In the genomic region with DNA sequence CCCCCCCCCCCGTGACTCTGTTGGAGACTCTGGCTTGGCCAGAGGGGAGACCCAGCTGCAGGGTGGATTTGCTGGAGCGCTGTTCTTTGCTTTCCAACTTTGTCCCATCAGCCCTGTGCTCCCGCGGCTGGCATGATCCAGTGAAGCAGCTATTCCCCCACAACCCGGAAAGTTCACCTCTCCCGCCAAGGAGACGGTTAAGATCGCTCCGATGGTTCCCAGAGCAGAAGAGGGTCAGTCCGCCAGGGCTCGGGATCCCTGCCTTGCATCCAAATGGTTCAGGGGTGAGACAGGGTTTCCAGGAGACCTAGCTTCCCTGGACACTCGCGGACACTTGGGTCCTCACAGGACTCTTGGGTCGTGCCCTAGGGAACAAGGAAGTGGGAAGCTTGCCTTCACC, we compare ENCODE assay signal across 12 mouse cellular contexts.
A peak's percentile ranks its signal among the peaks of the same experiment; 100 is the strongest.
DNase-seq lines count a peak whose midpoint lies in the region; ATAC-seq and TF ChIP-seq lines count a peak whose summit lies in the region.
"Had no signal": no experiment of that assay in that cellular context is flagged by ENCODE, and none has a peak within 500 bp of the region (broad histone marks: within the 10 kb centered on the region; RNA-seq: fewer than 3 reads in every experiment).

No protein-coding gene starts in this region.

- WGBS in embryonic facial prominence, embryonic 12.5 days: 4% methylated on average over 14 of the region's 14 CpGs
- 2% methylated on average over 14 of the region's 14 CpGs for WGBS in embryonic facial prominence, embryonic 10.5 days
- WGBS in forebrain, postnatal 0 days: 5% methylated on average over 14 of the region's 14 CpGs
- WGBS in midbrain, embryonic 14.5 days: 2% methylated on average over 14 of the region's 14 CpGs
- WGBS in intestine, postnatal 0 days: 6% methylated on average over 14 of the region's 14 CpGs

- ATAC-seq in embryonic facial prominence, embryonic 12.5 days (ENCODE audit: insufficient number of reproducible peaks, insufficient read depth, low FRiP score, low TSS enrichment): no peak
- no peak for ATAC-seq in forebrain, postnatal 0 days
- no peak for ATAC-seq in midbrain, embryonic 14.5 days (ENCODE audit: low FRiP score, low TSS enrichment)
- ATAC-seq in intestine, postnatal 0 days: no peak

- no peak for DNase-seq in embryonic facial prominence, embryonic 10.5 days (ENCODE audit: low spot score)
- peak; percentile 50 to 53 for DNase-seq in cerebellum, postnatal 14 days
- DNase-seq in forebrain, postnatal 0 days: no peak
- peak; percentile 23 for DNase-seq in midbrain, embryonic 14.5 days
- no peak for DNase-seq in gastrocnemius, adult 2 months
- no peak for DNase-seq in lung, postnatal 36 days
- DNase-seq: embryo, embryonic 11 days; liver had no signal

- no peak for TF ChIP-seq CTCF in forebrain, postnatal 0 days (IDR thresholded peaks at IDR 0.05; ENCODE audit: low read depth)
- no peak for TF ChIP-seq CTCF in gastrocnemius, adult 2 months (IDR thresholded peaks at IDR 0.05)
- no peak for TF ChIP-seq CTCF in intestine, postnatal 0 days (IDR thresholded peaks at IDR 0.05; ENCODE audit: low read depth)

- no peaks in the 10 kb centered on the region for H3K36me3 ChIP-seq in embryonic facial prominence, embryonic 12.5 days
- H3K36me3 ChIP-seq in embryonic facial prominence, embryonic 10.5 days (replicated peaks): no peaks in the 10 kb centered on the region
- H3K36me3 ChIP-seq in forebrain, postnatal 0 days (ENCODE audit: insufficient read depth): no peaks in the 10 kb centered on the region
- H3K36me3 ChIP-seq in midbrain, embryonic 14.5 days (ENCODE audit: control insufficient read depth, insufficient read depth, low read length): no peaks in the 10 kb centered on the region
- no peaks in the 10 kb centered on the region for H3K36me3 ChIP-seq in intestine, postnatal 0 days (ENCODE audit: control insufficient read depth, insufficient read depth)
- H3K36me3 ChIP-seq: heart, embryonic 12.5 days had no signal

- H3K27ac ChIP-seq in embryonic facial prominence, embryonic 12.5 days: no peak overlapping the region
- H3K27ac ChIP-seq in embryonic facial prominence, embryonic 10.5 days (replicated peaks): no peak overlapping the region
- H3K27ac ChIP-seq in forebrain, postnatal 0 days (ENCODE audit: low read depth, low read length): no peak overlapping the region
- H3K27ac ChIP-seq in midbrain, embryonic 14.5 days (replicated peaks; ENCODE audit: low read depth, low read length): no peak overlapping the region
- H3K27ac ChIP-seq in gastrocnemius, adult 2 months: no peak overlapping the region
- no peak overlapping the region for H3K27ac ChIP-seq in intestine, postnatal 0 days (ENCODE audit: low read depth, low read length)
- H3K27ac ChIP-seq: kidney, postnatal 0 days had no signal

- H3K9me3 ChIP-seq in embryonic facial prominence, embryonic 12.5 days: no peaks in the 10 kb centered on the region
- H3K9me3 ChIP-seq in embryonic facial prominence, embryonic 10.5 days: no peaks in the 10 kb centered on the region
- H3K9me3 ChIP-seq in forebrain, postnatal 0 days (ENCODE audit: low read length): no peaks in the 10 kb centered on the region
- H3K9me3 ChIP-seq in midbrain, embryonic 14.5 days (ENCODE audit: control insufficient read depth, low read length): no peaks in the 10 kb centered on the region
- no peaks in the 10 kb centered on the region for H3K9me3 ChIP-seq in intestine, postnatal 0 days (ENCODE audit: control insufficient read depth)
- H3K9me3 ChIP-seq: heart, embryonic 12.5 days had no signal

- intact Hi-C loops in gastrocnemius, adult 2 months (cut with DNase I): loop anchor here (5.0 kb wide), 2 partner anchors 65 to 90 kb away; no protein-coding TSS in a partner anchor

- H3K9ac ChIP-seq in embryonic facial prominence, embryonic 12.5 days: no peak overlapping the region
- peak overlapping the region; percentile 64 for H3K9ac ChIP-seq in forebrain, postnatal 0 days
- no peak overlapping the region for H3K9ac ChIP-seq in midbrain, embryonic 14.5 days (replicated peaks; ENCODE audit: low read length)
- H3K9ac ChIP-seq in intestine, postnatal 0 days (ENCODE audit: low read depth, low read length): no peak overlapping the region
- H3K9ac ChIP-seq: heart, embryonic 12.5 days had no signal

- peak overlapping the region; percentile 2; the same call in 1 of the 2 replicates for H3K4me3 ChIP-seq in embryonic facial prominence, embryonic 12.5 days
- H3K4me3 ChIP-seq in embryonic facial prominence, embryonic 10.5 days: no peak overlapping the region
- peak overlapping the region; percentile 50 for H3K4me3 ChIP-seq in forebrain, postnatal 0 days (ENCODE audit: low read depth, low read length)
- peak overlapping the region; percentile 35 for H3K4me3 ChIP-seq in midbrain, embryonic 14.5 days (replicated peaks; ENCODE audit: low read depth, low read length)
- H3K4me3 ChIP-seq in gastrocnemius, adult 2 months: no peak overlapping the region; the same call in 1 of the 2 replicates
- H3K4me3 ChIP-seq in intestine, postnatal 0 days (ENCODE audit: low read depth, low read length): no peak overlapping the region
- H3K4me3 ChIP-seq: heart, embryonic 12.5 days had no signal

- peaks cover 7% of the 10 kb centered on the region; the same call in 1 of the 2 replicates for H3K4me1 ChIP-seq in embryonic facial prominence, embryonic 12.5 days
- peaks cover 21% of the 10 kb centered on the region for H3K4me1 ChIP-seq in embryonic facial prominence, embryonic 10.5 days
- H3K4me1 ChIP-seq in forebrain, postnatal 0 days (ENCODE audit: insufficient read depth): peaks cover 18% of the 10 kb centered on the region; the same call in 1 of the 2 replicates
- peaks cover 6% of the 10 kb centered on the region for H3K4me1 ChIP-seq in midbrain, embryonic 14.5 days (ENCODE audit: control insufficient read depth, insufficient read depth, low read length)
- H3K4me1 ChIP-seq in intestine, postnatal 0 days (replicated peaks; ENCODE audit: control insufficient read depth, insufficient read depth, low read length): no peaks in the 10 kb centered on the region
- H3K4me1 ChIP-seq: heart, embryonic 12.5 days had no signal

- H3K27me3 ChIP-seq in embryonic facial prominence, embryonic 12.5 days: peaks cover 71% of the 10 kb centered on the region
- H3K27me3 ChIP-seq in embryonic facial prominence, embryonic 10.5 days (replicated peaks; ENCODE audit: low read depth, poor library complexity, severe bottlenecking): peaks cover 88% of the 10 kb centered on the region
- peaks cover 13% of the 10 kb centered on the region; the same call in 1 of the 2 replicates for H3K27me3 ChIP-seq in forebrain, postnatal 0 days (ENCODE audit: insufficient read depth, low read length)
- H3K27me3 ChIP-seq in midbrain, embryonic 14.5 days (ENCODE audit: control insufficient read depth, insufficient read depth, low read length): peaks cover 23% of the 10 kb centered on the region
- H3K27me3 ChIP-seq in intestine, postnatal 0 days (replicated peaks; ENCODE audit: control insufficient read depth, insufficient read depth, low read length): peaks cover 35% of the 10 kb centered on the region

- no peak overlapping the region for H3K4me2 ChIP-seq in embryonic facial prominence, embryonic 12.5 days (replicated peaks)
- H3K4me2 ChIP-seq in forebrain, postnatal 0 days (ENCODE audit: low read depth): peak overlapping the region; percentile 71
- H3K4me2 ChIP-seq in midbrain, embryonic 14.5 days (ENCODE audit: low read length): peak overlapping the region; percentile 69
- no peak overlapping the region for H3K4me2 ChIP-seq in intestine, postnatal 0 days (replicated peaks; ENCODE audit: low read depth)
- H3K4me2 ChIP-seq: heart, embryonic 12.5 days had no signal

Comparison
In these comparisons a context has a peak if more than half of its experiments do, and no peak if none do; other contexts are left out.
1. H3K4me3 ChIP-seq: peak in embryonic facial prominence, embryonic 12.5 days (single experiment), forebrain, postnatal 0 days (single experiment) and midbrain, embryonic 14.5 days (single experiment); none in embryonic facial prominence, embryonic 10.5 days (single experiment), gastrocnemius, adult 2 months (single experiment) and intestine, postnatal 0 days (single experiment).
2. H3K4me2 ChIP-seq: peak in forebrain, postnatal 0 days (single experiment) and midbrain, embryonic 14.5 days (single experiment); none in embryonic facial prominence, embryonic 12.5 days (single experiment) and intestine, postnatal 0 days (single experiment).
3. DNase-seq: peak in cerebellum, postnatal 14 days (2 of 2) and midbrain, embryonic 14.5 days (single experiment); none in embryonic facial prominence, embryonic 10.5 days (single experiment), forebrain, postnatal 0 days (single experiment), gastrocnemius, adult 2 months (single experiment) and lung, postnatal 36 days (single experiment).